Mouse (Mus musculus) v-Abl transformed pro-B cells (cell line): ENCODE results near the gene Nmnat2.

ENCODE experiments used
- in situ Hi-C, 2 experiments: fragments of 400-800 bp; cut with MboI; formaldehyde crosslinking; loops; one replicate each; pipeline ENCODE4 v1.15.1; 2025; ENCODE audit not compliant: unreplicated experiment in 2 of 2

Nmnat2 gene

GRCm38 (mm10) chr1:152978700-152979099 lies 23.9 kb downstream of the Nmnat2 start:
- in situ Hi-C loops: no loop called here

GRCm38 (mm10) chr1:152983416-152983815 lies 28.6 kb downstream of the Nmnat2 start:
- in situ Hi-C loops: no loop called here

- in situ Hi-C loops: no loop called here
Measured at GRCm38 (mm10) chr1:152986981-152987380, 32.2 kb downstream of the Nmnat2 start.

DNA sequence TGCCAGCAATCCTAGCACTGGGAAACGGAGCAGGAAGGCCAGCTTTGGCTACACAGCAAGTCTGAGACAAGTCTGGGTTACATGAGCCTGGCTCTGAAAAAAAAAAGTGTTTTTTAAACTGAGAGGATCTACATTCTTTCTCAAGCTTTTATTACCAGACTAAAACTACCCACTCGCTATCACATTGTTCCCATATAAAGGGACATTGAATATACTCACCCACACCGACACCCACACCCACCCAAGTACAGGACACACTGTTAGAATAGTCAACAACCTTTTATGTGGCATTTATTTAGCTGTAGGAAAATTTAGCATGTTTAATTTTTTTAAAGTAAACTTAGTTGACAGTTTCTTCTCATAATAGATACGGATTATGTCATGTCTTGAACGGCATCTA lies 35.3 kb downstream of the Nmnat2 start:
- in situ Hi-C loops: no loop called here

- in situ Hi-C loops: no loop called here
Measured at GRCm38 (mm10) chr1:152992271-152993134, 37.7 kb downstream of the Nmnat2 start.

GRCm38 (mm10) chr1:152993803-152994202 lies 39.0 kb downstream of the Nmnat2 start:
- in situ Hi-C loops: no loop called here

DNA sequence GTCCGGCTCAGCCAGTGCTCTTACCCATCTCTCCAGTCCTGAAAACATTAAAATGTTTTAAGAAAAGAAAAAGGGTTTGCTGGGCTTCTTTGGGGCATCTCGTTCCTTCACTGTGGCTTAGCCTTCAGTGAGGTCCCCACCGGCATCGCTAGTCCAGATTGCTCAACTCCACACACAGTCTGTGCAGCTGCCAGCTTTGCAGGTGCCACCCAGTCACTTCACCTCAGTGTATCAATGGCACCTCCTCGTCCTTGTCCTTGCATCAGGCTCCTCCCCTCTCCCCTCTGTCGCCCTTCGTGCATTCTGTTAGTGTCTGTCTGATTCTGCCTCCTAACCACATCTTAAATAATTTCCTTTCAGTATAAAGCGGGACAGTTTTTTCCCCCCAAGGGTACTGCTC lies 45.2 kb downstream of the Nmnat2 start:
- in situ Hi-C loops: no loop called here

DNA sequence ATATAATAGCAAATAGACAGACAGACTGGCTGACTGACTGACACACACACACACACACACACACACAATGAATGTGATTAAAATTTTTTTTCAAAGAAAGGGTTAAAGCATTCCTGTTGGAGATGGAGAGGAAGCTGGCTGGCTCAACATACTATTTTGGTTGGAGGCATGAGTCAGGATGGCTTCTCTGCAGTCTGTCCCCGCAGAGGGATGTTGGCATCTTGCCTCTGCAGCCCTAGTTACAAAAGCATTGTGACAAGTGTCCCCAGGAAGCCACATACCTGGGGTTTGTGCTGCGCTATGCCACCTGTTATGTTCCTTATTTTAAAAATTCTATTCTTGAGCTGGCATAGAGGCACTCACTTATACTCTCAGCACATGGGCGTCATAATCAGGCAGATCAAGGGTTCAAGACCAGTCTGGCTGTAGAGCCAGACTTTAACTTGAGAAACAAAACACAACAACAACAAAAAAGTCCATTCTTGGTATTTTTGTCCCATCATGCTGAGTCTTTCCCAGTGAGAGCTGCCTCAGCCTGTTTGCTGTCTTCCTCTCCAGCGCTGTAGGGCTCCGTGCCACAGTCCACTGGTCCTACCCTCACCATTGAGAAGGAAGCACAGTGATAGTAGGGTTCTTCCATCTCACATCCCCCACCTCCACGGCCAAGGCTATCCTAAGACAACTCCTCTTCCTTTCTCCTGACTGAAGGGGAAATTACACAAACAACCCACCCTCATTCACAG lies 45.9 kb downstream of the Nmnat2 start:
- in situ Hi-C loops: no loop called here

DNA sequence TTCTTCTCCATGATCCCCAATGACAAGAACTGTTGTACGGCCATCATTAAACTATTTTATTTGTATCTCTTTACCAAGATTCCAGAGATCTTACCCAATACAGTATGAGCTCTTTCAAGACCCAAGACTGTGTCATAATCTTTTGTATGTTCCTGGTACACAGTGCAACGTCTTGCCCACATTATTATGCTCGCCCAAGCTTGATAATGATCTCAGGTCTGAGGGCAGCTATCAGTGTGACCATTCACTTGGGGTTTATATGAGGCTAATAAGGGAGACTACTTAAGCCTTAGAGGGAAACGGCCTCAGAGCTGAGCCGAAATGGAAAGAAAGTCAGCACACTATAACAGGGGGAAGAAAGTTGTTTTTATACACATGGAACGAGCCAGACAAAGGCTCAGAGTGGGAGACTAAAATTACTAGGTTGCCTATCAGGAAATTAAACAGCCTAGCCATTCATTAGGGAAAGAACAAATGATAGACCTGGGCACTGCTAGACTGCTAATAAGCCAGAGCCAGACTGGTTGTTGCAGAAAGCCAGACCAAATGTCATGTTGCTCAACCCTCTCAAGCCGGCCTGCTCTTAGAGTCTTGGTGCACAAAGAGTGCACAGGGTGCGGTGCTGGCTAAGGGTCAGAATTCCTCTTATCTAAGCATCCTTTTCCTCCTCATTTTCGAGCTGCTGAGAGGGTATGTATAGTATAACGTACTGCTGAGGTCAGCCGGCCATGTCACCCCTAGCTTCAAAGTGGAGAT lies 47.7 kb downstream of the Nmnat2 start:
- in situ Hi-C loops: no loop called here

DNA sequence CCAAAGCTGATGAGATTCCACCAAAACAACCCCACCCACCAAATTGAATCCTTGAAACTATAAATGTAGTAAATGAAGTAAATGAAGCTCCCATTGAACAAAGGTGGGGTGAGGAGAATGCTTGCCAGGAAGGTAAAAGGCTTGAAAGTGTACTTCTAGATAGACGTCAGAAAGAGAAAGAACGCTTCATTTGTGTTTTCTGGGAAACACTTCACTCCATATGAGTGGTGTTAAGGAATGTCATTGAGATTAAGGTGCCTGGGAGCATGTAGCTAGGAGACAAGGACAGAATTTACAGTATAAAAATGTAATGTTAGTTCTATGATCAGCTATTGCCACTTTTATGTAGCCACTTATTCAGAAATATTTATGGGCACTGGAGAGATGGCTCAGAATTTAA lies 49.7 kb downstream of the Nmnat2 start:
- in situ Hi-C loops: no loop called here

DNA sequence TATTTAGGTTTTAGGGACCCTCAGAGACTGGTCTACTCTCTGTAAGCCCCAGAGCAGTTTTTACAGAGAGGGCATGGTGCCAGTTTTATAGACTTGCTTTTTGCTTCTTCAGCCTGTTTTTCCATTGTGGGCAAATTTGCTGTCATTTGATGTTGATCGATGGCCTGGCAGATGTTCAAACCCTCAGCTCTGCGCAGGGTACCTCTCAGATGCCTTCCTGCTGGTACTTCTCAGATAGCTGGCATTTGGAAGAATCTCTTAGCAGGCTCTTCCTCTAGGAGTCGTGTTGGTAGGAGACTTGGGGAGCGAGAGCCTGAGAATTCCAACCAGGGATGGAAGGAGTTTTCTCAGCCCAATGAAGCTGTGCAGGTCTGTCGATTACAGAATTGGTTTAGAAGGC lies 51.3 kb downstream of the Nmnat2 start:
- in situ Hi-C loops: no loop called here

DNA sequence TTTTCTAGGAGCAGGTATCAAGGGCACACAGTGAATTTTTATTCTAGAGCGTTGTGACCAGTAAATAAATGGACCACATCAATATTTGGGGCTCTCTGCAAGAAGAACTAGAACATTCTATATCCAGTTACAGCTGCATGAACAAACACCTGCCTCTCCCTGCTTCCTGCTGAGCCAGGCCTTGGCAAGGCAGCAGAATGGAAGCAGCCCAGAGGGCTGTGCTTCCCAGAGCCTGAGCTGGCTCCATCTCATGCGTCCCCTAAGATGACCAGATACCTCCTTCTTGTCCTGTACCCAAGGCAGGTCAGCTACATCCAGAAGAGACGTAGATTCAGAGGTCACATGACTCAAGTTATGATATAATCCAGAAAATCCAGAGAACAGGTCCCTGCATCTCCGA lies 52.0 kb downstream of the Nmnat2 start:
- in situ Hi-C loops: no loop called here

DNA sequence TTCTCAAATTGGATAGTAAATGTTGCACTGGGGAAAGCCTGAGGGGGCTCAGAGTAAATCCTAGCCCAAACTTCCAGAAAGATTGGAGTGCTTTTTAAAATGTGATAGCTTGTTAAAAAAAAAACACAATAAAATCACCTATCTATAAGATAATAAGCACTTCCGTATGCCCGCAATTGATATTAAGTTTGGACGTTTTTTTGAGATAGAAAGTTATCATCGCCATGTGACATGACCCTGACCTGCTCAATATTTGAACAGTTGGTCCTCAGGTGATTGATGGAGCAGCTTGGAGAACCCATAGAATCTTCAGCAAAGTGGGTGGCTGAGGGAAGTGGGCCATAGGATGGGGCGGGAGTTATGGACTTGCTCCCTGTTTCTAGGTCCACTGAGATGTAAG lies 52.5 kb downstream of the Nmnat2 start:
- in situ Hi-C loops: no loop called here

GRCm38 (mm10) chr1:153007824-153008223 lies 53.0 kb downstream of the Nmnat2 start:
- in situ Hi-C loops: no loop called here

GRCm38 (mm10) chr1:153009338-153009737 lies 54.5 kb downstream of the Nmnat2 start:
- in situ Hi-C loops: no loop called here

DNA sequence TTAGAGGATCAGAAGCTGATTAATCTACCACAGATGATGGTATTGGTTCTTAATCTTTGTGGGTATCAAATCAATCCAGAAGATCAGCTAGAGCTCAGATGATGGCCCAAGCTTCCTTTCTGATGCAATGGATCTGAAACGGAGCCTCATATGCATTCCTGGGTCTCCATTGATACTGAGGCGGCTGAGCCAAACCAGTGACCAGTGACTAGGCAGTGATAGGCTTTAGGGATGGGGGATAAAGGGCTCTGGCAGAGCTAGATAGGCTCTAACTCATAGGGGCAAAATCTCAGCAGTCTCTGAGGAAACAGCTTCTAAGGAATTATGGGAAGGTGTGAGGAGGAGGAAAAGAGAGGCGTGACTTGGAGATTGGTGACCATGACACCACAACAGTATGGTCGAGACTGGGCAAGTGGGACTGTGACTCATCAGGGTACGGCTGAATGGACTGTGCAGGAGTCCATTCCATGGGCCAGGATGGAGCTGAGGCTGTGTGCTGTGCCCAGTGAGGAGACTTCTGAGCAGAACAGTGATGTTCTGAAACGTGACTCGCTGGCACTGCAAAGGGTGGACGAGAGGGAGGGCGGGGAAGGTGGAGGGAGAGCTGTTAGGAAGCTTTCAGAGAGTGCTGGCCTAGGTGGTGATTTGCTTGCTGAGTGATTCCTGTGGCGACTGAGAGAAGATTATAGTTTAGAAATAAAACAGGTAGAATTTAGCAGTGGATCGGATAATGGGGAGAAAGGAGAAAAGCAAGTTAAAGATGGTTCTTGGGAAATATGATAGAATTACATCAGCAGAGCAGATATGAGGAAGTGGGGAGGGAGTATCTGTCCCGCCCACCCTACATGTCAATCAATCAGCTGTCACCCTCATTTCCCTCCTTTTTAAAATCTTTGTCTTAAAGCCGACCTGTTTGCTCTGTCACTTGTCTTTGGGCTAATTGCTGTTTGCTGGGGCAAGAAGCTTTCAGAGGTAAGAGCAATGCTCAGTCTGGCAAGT lies 55.9 kb downstream of the Nmnat2 start:
- in situ Hi-C loops: no loop called here

- in situ Hi-C loops: no loop called here
Measured at GRCm38 (mm10) chr1:153011544-153011943, 56.8 kb downstream of the Nmnat2 start.

GRCm38 (mm10) chr1:153013541-153014288 lies 58.9 kb downstream of the Nmnat2 start:
- in situ Hi-C loops: no loop called here

- in situ Hi-C loops: no loop called here
Measured at GRCm38 (mm10) chr1:153014431-153015186, 59.8 kb downstream of the Nmnat2 start.
